Mouse (Mus musculus) MEL (cell line): Measurements from ENCODE around the gene Speg.

Experiments
- CTCF ChIP-seq, 3 experiments: IDR thresholded peaks in 2 of 3; conservative IDR thresholded peaks in 1 of 3; 2 replicates each; pipeline ENCODE4 v1.5.1; 2011 to 2012; ENCODE audit warnings: low read length in 3 of 3, low read depth in 2 of 3, mild to moderate bottlenecking in 2 of 3, improper control_type of control experiment in 1 of 3, inconsistent platforms in 1 of 3, mixed read lengths in 1 of 3, moderate library complexity in 1 of 3; ENCODE audit not compliant: control insufficient read depth in 1 of 3, insufficient read depth in 1 of 3, poor library complexity in 1 of 3, severe bottlenecking in 1 of 3
- GATA1 ChIP-seq: IDR thresholded peaks from 2 replicates; pipeline ENCODE4 v1.6.1; 2011; ENCODE audit warnings: low read depth, low read length, improper control_type of control experiment
- HCFC1 ChIP-seq: IDR thresholded peaks from 2 replicates; pipeline ENCODE4 v1.6.1; 2012; ENCODE audit warnings: low read depth, mild to moderate bottlenecking, inconsistent platforms, low read length, improper control_type of control experiment, moderate library complexity
- MYB ChIP-seq: IDR thresholded peaks from 2 replicates; pipeline ENCODE4 v1.6.1; 2011; ENCODE audit warnings: mild to moderate bottlenecking, low read depth, low read length, improper control_type of control experiment
- NRF1 ChIP-seq: IDR thresholded peaks from 2 replicates; pipeline ENCODE4 v1.6.1; 2014; ENCODE audit warnings: low read depth, mild to moderate bottlenecking, inconsistent platforms, low read length, improper control_type of control experiment, moderate library complexity; ENCODE audit not compliant: poor library complexity, insufficient read depth, severe bottlenecking
- POLR2A ChIP-seq, 2 experiments: IDR thresholded peaks; 2 replicates each; pipeline ENCODE4 v1.6.1; 2011 to 2012; ENCODE audit warnings: low read length in 2 of 2, mild to moderate bottlenecking in 2 of 2, control low read depth in 1 of 2, improper control_type of control experiment in 1 of 2, low read depth in 1 of 2, moderate library complexity in 1 of 2; ENCODE audit not compliant: control insufficient read depth in 1 of 2, insufficient read depth in 1 of 2, poor library complexity in 1 of 2
- POLR2AphosphoS2 ChIP-seq: IDR thresholded peaks from 2 replicates; pipeline ENCODE4 v1.6.1; 2011; ENCODE audit warnings: low read length, improper control_type of control experiment
- RAD21 ChIP-seq: IDR thresholded peaks from 2 replicates; pipeline ENCODE4 v1.6.1; 2011; ENCODE audit warnings: mild to moderate bottlenecking, low read depth, low read length, improper control_type of control experiment
- ZMIZ1 ChIP-seq: IDR thresholded peaks from 2 replicates; pipeline ENCODE4 v1.6.1; 2012; ENCODE audit warnings: low read depth, mild to moderate bottlenecking, inconsistent platforms, low read length, improper control_type of control experiment, moderate library complexity

- TF ChIP-seq ZMIZ1, result no peak
- no peak for TF ChIP-seq CTCF (IDR thresholded peaks at IDR 0.05 in 2 of 3, conservative IDR thresholded peaks at IDR 0.05 in 1 of 3; ENCODE audit: control insufficient read depth in 1 of 3, insufficient read depth in 1 of 3, low read depth in 2 of 3, low read length in 3 of 3, poor library complexity in 1 of 3, severe bottlenecking in 1 of 3)
- no peak for TF ChIP-seq HCFC1
- TF ChIP-seq GATA1, result no peak
- no peak for TF ChIP-seq POLR2AphosphoS2
- TF ChIP-seq RAD21, result no peak
- TF ChIP-seq NRF1, result no peak
- no peak for TF ChIP-seq POLR2A (IDR thresholded peaks at IDR 0.05; ENCODE audit: control insufficient read depth in 1 of 2, insufficient read depth in 1 of 2, low read depth in 1 of 2, low read length in 2 of 2, poor library complexity in 1 of 2)
- no peak for TF ChIP-seq MYB
Measured at GRCm38 (mm10) chr1:75358009-75358408, 17.1 kb upstream of the Speg start.
